Mouse (Mus musculus): ENCODE measurements around the gene Phykpl. TPM values are rescaled to one million over a fixed set of nuclear protein-coding genes. Genes with fewer than 3 reads are reported as not detected.
A peak's percentile ranks its signal among the peaks of the same experiment; 100 is the strongest.

Phykpl gene
- polyA plus RNA-seq, 1 experiment from 2014 or later: 11.3 TPM

DNA sequence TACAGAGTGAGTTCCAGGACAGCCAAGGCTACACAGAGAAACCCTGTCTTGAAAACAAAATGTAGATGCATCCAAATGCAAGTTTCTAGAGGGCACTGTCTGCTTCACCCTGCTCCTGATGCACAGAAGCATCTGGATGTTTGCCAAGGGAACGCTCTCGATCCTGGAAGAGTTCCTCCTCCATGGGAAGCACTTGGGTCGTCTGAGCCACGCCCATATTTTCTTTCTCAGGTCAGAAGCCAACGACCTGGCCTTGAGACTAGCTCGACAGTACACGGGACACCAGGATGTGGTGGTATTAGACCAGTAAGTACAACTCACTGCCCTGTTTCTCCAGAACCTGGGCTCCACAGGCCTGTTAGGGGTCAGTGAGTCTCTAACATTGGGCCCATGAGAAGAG, 6.6 kb downstream of the Phykpl start:
- 62% methylated on average over 7 of the region's 7 CpGs for WGBS (ENCODE audit: insufficient replicate concordance)
- H3K36me3 ChIP-seq (ENCODE audit: control insufficient read depth, insufficient read depth): peaks cover 58% of the 10 kb centered on the region

DNA sequence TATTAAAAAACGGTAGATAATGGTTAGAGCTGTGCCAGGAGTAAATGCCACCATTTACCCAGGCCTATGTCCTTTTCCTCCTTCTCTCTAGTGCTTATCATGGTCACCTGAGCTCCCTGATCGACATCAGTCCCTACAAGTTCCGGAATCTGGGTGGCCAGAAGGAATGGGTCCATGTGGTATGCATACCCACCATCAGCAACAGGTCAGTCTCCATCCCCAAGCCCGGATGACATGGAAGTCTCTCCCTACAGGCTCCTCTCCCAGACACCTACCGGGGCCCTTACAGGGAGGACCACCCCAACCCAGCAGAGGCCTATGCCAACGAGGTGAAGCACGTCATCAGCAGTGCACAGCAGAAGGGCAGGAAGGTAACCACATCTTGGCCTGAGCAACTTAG, 7.4 kb downstream of the Phykpl start:
- H3K9me3 ChIP-seq (replicated peaks; ENCODE audit: control insufficient read depth, low read length): no peaks in the 10 kb centered on the region
- no peak overlapping the region for H3K4me2 ChIP-seq (ENCODE audit: low read depth, low read length)
- peaks cover 4% of the 10 kb centered on the region for H3K4me1 ChIP-seq (ENCODE audit: control insufficient read depth, low read depth, low read length)
- WGBS (ENCODE audit: insufficient replicate concordance): 84% methylated on average over 7 of the region's 7 CpGs
- no peak for ATAC-seq (ENCODE audit: low read depth)
- H3K36me3 ChIP-seq (ENCODE audit: control insufficient read depth, insufficient read depth): peaks cover 62% of the 10 kb centered on the region
- H3K9ac ChIP-seq (ENCODE audit: low read depth, low read length): no peak overlapping the region
- no peak overlapping the region for H3K27ac ChIP-seq (ENCODE audit: low read length)
- no peaks in the 10 kb centered on the region for H3K27me3 ChIP-seq (ENCODE audit: control insufficient read depth, insufficient read depth, low read depth, low read length)
- no peak overlapping the region for H3K4me3 ChIP-seq (ENCODE audit: low read depth, low read length)

More for the DNA sequence above, 6.6 kb downstream of the Phykpl start:
- Histone ChIP-seq H3K9me3 (replicated peaks; ENCODE audit: control insufficient read depth, low read length) (no peaks in the 10 kb centered on the region), H3K4me1 (ENCODE audit: control insufficient read depth, low read depth, low read length) (peaks cover 7% of the 10 kb centered on the region), H3K9ac (ENCODE audit: low read depth, low read length) (no peak overlapping the region), H3K27ac (ENCODE audit: low read length) (no peak overlapping the region), H3K4me3 (ENCODE audit: low read depth, low read length) (no peak overlapping the region), H3K4me2 (ENCODE audit: low read depth, low read length) (no peak overlapping the region), H3K27me3 (ENCODE audit: control insufficient read depth, insufficient read depth, low read depth, low read length) (no peaks in the 10 kb centered on the region)
- no peak for ATAC-seq (ENCODE audit: low read depth)

DNA sequence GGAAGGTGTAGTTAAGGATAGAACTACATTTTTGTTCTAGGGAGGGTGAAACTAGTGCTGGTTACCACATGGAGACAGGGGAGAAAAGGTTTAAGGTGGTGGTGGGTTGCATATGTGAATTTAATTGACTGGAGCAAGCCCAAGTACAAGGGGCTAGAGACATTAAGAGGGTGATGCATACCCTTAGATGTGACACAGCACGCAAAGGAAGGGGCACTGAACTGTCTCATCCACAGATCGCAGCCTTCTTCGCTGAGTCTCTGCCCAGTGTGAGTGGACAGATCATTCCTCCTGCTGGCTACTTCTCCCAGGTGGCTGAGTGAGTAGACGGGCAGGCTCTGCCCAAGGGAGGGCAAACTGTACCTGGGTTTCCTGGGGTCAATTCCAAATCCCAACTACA, 8.8 kb downstream of the Phykpl start:
- Histone ChIP-seq H3K9ac (ENCODE audit: low read depth, low read length) (no peak overlapping the region), H3K4me2 (ENCODE audit: low read depth, low read length) (no peak overlapping the region), H3K36me3 (ENCODE audit: control insufficient read depth, insufficient read depth) (peaks cover 65% of the 10 kb centered on the region), H3K4me3 (ENCODE audit: low read depth, low read length) (no peak overlapping the region), H3K27me3 (ENCODE audit: control insufficient read depth, insufficient read depth, low read depth, low read length) (no peaks in the 10 kb centered on the region), H3K4me1 (ENCODE audit: control insufficient read depth, low read depth, low read length) (peaks cover 4% of the 10 kb centered on the region), H3K9me3 (replicated peaks; ENCODE audit: control insufficient read depth, low read length) (no peaks in the 10 kb centered on the region), H3K27ac (ENCODE audit: low read length) (no peak overlapping the region)
- ATAC-seq (ENCODE audit: low read depth): no peak
- WGBS (ENCODE audit: insufficient replicate concordance): 94% methylated on average over 4 of the region's 4 CpGs

DNA sequence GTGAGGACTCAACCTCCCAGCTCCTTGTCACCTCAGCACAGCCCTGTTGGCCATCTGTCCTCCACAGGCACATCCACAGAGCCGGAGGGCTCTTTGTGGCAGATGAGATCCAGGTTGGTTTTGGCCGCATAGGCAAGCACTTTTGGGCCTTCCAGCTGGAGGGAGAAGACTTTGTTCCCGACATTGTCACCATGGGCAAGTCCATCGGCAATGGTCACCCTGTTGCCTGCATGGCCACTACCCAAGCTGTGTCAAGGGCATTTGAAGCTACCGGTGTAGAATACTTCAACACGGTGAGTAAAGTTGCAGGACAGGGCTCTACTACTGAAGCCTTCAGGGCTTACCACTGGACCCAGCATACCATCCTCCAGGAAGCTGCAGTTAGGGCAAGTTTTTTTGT, 9.3 kb downstream of the Phykpl start:
- Histone ChIP-seq H3K36me3 (ENCODE audit: control insufficient read depth, insufficient read depth) (peaks cover 68% of the 10 kb centered on the region), H3K27me3 (ENCODE audit: control insufficient read depth, insufficient read depth, low read depth, low read length) (no peaks in the 10 kb centered on the region), H3K27ac (ENCODE audit: low read length) (no peak overlapping the region), H3K9me3 (replicated peaks; ENCODE audit: control insufficient read depth, low read length) (no peaks in the 10 kb centered on the region), H3K4me1 (ENCODE audit: control insufficient read depth, low read depth, low read length) (peaks cover 4% of the 10 kb centered on the region), H3K4me2 (ENCODE audit: low read depth, low read length) (no peak overlapping the region), H3K9ac (ENCODE audit: low read depth, low read length) (no peak overlapping the region), H3K4me3 (ENCODE audit: low read depth, low read length) (no peak overlapping the region)
- WGBS (ENCODE audit: insufficient replicate concordance): 84% methylated on average over 6 of the region's 6 CpGs
- ATAC-seq (ENCODE audit: low read depth): no peak

DNA sequence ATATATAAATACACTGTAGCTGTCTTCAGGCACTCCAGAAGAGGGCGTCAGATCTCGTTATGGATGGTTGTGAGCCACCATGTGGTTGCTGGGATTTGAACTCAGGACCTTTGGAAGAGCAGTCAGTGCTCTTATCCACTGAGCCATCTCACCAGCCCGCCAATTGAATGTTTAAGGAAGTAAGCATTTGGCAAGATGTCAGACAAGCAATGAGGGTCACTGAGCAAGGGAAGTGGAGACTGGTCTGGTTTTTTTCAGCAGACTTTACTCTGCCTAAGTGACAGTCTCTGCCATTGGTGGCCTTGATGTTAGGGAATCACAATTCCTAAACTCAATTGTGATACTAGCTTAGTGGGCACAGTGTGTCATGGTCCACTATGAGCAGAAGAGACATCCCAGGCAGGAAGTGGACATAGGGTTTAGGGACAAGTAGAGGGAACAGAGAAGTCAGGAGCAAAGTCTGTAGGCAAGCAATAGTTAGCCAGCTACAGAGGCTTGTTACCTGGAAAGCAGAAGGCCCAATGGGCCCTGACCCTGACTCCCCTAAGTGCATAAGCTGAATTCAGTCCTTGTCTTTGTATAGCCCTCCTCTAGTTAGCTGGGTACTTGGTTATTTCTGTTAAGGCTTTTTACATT, 10.3 kb downstream of the Phykpl start:
- Histone ChIP-seq H3K27me3 (ENCODE audit: control insufficient read depth, insufficient read depth, low read depth, low read length) (no peaks in the 10 kb centered on the region), H3K27ac (ENCODE audit: low read length) (0 out of 2 replicates have a peak overlapping the region, but pooled peaks have one; percentile 35), H3K4me2 (ENCODE audit: low read depth, low read length) (no peak overlapping the region), H3K9me3 (replicated peaks; ENCODE audit: control insufficient read depth, low read length) (no peaks in the 10 kb centered on the region), H3K4me3 (ENCODE audit: low read depth, low read length) (no peak overlapping the region), H3K36me3 (ENCODE audit: control insufficient read depth, insufficient read depth) (peaks cover 71% of the 10 kb centered on the region), H3K4me1 (ENCODE audit: control insufficient read depth, low read depth, low read length) (peaks cover 4% of the 10 kb centered on the region), H3K9ac (ENCODE audit: low read depth, low read length) (no peak overlapping the region)
- ATAC-seq (ENCODE audit: low read depth): no peak
- WGBS (ENCODE audit: insufficient replicate concordance): 61% methylated on average over 3 of the region's 3 CpGs

DNA sequence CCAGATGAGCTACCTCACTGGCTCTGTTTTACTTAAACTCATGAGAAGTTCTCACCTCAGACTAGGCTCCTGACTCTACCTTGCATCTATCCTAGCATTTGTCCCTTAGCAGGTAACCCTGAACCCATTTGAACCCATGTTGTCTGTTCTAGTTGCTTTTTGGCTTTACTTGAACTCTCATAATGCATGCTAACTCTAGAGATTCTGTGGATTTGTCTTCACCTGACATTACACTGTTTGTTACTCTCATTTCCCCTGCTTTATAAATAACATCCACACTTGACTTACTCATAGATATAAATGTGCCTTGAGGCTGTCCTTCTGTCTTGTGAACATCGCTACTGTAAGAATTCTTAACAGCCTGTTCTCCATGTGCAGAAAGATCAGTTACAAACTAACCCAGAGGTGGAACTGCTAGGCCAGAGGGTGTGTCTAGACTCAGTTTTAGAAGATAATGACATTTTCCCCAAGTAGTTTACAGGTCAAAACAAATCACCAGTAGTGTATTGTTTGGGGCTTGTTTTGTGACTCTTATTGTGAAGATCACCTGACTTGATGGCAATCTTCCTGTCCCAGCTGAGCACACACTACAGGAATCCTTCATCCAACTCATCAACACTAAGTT, 11.0 kb downstream of the Phykpl start:
- Histone ChIP-seq H3K4me2 (ENCODE audit: low read depth, low read length) (no peak overlapping the region), H3K4me3 (ENCODE audit: low read depth, low read length) (no peak overlapping the region), H3K36me3 (ENCODE audit: control insufficient read depth, insufficient read depth) (peaks cover 78% of the 10 kb centered on the region), H3K9ac (ENCODE audit: low read depth, low read length) (no peak overlapping the region), H3K27me3 (ENCODE audit: control insufficient read depth, insufficient read depth, low read depth, low read length) (no peaks in the 10 kb centered on the region), H3K9me3 (replicated peaks; ENCODE audit: control insufficient read depth, low read length) (no peaks in the 10 kb centered on the region), H3K4me1 (ENCODE audit: control insufficient read depth, low read depth, low read length) (peaks cover 4% of the 10 kb centered on the region), H3K27ac (ENCODE audit: low read length) (no peak overlapping the region)
- WGBS (ENCODE audit: insufficient replicate concordance): 75% methylated on average over 1 of the region's 1 CpGs
- ATAC-seq (ENCODE audit: low read depth): no peak

DNA sequence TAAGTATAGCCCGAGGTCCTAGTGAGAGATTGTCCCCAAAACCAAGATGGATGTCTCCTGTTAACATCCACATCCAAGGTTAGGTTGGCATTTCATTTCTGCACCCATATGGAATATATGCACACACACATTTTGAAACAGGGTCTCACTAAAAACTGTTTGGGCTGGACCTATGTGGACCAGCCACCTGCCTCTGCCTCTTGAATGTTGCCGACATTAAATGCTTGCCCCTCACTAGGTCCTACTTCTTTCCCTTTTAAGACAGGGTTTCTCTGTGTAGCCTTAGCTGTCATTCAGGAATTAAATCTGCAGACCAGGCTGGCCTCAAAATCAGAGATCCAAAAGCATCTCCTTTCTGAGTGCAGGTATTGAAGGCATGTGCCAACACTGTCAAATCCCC, 13.0 kb downstream of the Phykpl start:
- 65% methylated on average over 2 of the region's 2 CpGs for WGBS (ENCODE audit: insufficient replicate concordance)
- peaks cover 87% of the 10 kb centered on the region for H3K36me3 ChIP-seq (ENCODE audit: control insufficient read depth, insufficient read depth)

DNA sequence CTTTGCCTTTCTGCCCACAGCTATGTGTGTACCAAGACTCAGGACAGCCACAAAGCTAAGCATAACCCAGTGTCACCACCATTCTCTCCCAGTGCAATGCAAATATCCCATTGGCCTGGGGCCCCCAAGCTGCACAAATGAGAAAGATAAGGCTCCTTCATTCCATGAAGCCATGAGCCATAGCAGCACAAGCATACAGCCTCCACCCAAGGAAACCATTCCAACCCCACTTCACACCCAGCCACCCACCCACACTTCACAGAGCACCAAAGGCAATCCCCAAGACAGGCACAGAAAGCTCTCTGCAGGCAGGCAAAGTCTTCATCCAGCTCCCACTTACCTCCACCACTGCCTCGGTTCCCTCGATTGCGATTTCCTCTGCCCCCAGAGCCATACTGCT, 17.7 kb downstream of the Phykpl start:
- peaks cover 79% of the 10 kb centered on the region for H3K36me3 ChIP-seq (ENCODE audit: control insufficient read depth, insufficient read depth)
- no peaks in the 10 kb centered on the region for H3K27me3 ChIP-seq (ENCODE audit: control insufficient read depth, insufficient read depth, low read depth, low read length)
- no peak overlapping the region for H3K4me3 ChIP-seq (ENCODE audit: low read depth, low read length)
- peaks cover 23% of the 10 kb centered on the region for H3K4me1 ChIP-seq (ENCODE audit: control insufficient read depth, low read depth, low read length)
- no peak for ATAC-seq (ENCODE audit: low read depth)
- no peak overlapping the region for H3K9ac ChIP-seq (ENCODE audit: low read depth, low read length)
- H3K27ac ChIP-seq (ENCODE audit: low read length): no peak overlapping the region
- WGBS (ENCODE audit: insufficient replicate concordance): 73% methylated on average over 3 of the region's 3 CpGs
- no peaks in the 10 kb centered on the region for H3K9me3 ChIP-seq (replicated peaks; ENCODE audit: control insufficient read depth, low read length)
- H3K4me2 ChIP-seq (ENCODE audit: low read depth, low read length): no peak overlapping the region

More for the DNA sequence above, 13.0 kb downstream of the Phykpl start:
- no peak for ATAC-seq (ENCODE audit: low read depth)
- Histone ChIP-seq H3K4me3 (ENCODE audit: low read depth, low read length) (no peak overlapping the region), H3K9ac (ENCODE audit: low read depth, low read length) (no peak overlapping the region), H3K27ac (ENCODE audit: low read length) (no peak overlapping the region), H3K9me3 (replicated peaks; ENCODE audit: control insufficient read depth, low read length) (no peaks in the 10 kb centered on the region), H3K4me2 (ENCODE audit: low read depth, low read length) (no peak overlapping the region), H3K27me3 (ENCODE audit: control insufficient read depth, insufficient read depth, low read depth, low read length) (no peaks in the 10 kb centered on the region), H3K4me1 (ENCODE audit: control insufficient read depth, low read depth, low read length) (peaks cover 4% of the 10 kb centered on the region; the same call in 1 of the 2 replicates)

DNA sequence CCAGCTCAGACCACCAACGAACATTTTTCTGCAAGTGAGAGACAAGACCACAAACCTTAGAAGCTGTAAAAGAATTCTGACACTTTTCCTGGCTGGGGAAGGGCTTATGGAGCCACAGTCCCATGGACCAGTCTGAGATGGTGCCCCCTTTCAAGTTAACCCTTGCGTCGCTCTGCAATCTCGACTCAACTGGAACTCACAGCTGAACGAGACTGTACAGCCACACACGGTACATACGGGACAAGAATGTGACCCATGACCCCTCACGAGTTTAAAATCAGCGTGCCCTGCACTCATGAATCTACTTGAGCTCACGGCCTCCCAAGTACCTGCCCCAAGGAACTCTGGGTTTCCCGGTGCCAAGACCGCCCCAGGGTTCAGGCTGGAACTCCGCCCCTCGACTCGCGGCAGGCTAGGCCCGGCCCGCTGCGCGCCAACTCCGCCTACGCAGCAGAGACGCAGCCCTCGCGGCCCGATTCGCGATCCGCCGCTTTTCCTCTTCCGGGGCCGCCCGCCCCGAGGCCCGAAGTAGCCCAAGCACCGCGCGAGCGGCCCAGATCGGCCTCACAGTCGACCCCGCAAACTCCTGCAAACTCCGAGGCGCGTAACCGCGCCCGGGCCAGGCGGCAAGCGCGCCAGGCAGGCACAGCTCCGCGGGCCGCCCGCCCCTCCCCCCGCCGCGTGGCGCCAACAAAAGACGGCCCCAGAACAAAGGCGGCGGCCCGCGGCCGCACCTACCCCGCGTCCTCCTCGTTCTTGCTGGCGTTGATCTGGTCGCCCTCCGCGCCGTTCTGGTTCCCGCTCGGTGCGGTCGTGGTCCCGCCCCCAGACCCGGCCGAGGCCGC, 21.3 kb downstream of the Phykpl start:
- Histone ChIP-seq H3K9ac (ENCODE audit: low read depth, low read length) (peak overlapping the region; percentile 93), H3K27ac (ENCODE audit: low read length) (peak overlapping the region; percentile 92), H3K27me3 (ENCODE audit: control insufficient read depth, insufficient read depth, low read depth, low read length) (no peaks in the 10 kb centered on the region), H3K4me3 (ENCODE audit: low read depth, low read length) (peak overlapping the region; percentile 90), H3K9me3 (replicated peaks; ENCODE audit: control insufficient read depth, low read length) (no peaks in the 10 kb centered on the region), H3K36me3 (ENCODE audit: control insufficient read depth, insufficient read depth) (peaks cover 44% of the 10 kb centered on the region), H3K4me2 (ENCODE audit: low read depth, low read length) (peak overlapping the region; percentile 61), H3K4me1 (ENCODE audit: control insufficient read depth, low read depth, low read length) (peaks cover 44% of the 10 kb centered on the region)
- WGBS (ENCODE audit: insufficient replicate concordance): under 1% methylated on average over 73 of the region's 81 CpGs
- peak; percentile 75 for ATAC-seq (ENCODE audit: low read depth)

Data from liver, embryonic 16.5 days (tissue).